Mouse (Mus musculus): ENCODE data around the gene Fgd6.

Fgd6 gene

DNA sequence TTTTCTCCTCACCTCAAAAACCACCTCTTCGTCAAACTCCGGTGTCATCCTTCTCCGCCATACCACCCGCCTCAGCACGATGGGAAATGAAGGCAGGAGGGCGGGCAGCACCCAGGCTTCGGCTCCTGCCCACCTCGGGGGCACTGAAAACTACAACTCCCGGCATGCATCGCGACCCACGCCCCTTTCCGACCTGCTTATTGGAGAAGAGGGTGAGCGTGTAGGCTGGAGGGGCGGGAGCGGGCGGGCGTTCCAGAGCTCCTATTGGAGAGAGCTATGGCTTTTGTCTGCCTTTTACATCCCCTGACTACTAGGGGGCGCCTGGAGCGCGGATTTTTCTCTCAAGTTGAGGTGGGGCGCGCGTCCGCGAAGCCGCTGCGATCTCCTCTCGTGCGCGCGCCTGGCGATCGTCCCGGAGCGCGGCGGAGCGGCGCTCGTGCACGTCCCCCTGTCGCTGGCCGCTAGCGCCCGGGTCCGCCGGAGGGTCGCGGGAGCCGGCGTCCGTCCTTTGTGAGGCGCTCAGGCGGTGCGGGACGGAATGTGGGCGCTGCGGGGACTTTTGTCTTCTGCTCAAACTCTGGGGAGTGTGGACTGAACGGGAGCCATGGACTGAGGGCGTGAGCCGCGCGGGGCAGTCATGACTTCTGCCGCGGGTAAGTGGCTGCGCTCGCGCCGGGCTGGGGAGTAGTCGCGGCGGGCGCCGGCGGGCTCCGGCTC is at the start of gene Fgd6, which contains the start of gene Vezt:
Fgd6 (plus strand) TSS at position 344 of the 717 bp plus-strand sequence.
Vezt (minus strand) TSS at position 160 of the 717 bp plus-strand sequence.
- DNase-seq (ENCODE audit: extremely low spot score, low read depth, low spot score) = peak; percentile 94

DNA sequence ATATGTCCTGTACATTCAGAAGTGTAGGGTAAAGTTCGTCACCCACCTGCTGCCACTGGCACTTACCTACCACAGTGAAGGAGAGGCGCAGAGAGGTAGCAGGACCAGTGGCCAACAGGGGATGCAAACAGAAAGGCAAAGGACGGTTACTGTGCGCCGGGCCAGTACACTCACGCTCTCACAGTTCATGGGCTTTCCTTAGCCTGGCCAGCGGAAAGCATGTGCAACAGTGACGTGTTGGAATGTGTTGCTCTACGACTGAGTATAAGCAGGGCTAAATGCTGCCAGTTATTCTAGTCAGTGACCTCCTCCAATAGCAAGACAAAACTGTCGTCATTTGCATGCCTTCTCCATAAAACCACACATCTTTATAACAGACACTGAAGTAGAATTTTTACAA is 41.7 kb upstream of the Fgd6 start:
- no peak for DNase-seq (ENCODE audit: extremely low spot score, low read depth, low spot score)

DNA sequence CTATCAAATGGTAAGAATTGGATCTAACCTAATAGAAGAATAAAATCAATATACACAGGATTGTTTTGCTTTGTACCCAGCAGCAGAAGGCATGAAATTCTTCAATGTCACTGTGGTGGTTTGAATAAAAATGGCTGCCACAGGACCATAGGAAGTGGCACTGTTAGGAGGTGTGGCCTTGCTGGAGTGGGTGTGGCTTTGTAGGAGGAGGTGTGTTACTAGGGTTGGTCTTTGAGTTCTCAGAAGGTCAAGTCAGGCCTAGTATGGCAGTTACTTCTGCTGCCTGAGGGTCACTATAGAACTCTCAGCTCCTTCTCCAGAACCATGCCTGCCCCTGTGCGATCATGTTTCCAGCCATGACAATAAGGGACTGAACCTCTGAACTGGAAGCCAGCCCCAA is 40.7 kb upstream of the Fgd6 start:
- no peak for DNase-seq (ENCODE audit: extremely low spot score, low read depth, low spot score)

DNA sequence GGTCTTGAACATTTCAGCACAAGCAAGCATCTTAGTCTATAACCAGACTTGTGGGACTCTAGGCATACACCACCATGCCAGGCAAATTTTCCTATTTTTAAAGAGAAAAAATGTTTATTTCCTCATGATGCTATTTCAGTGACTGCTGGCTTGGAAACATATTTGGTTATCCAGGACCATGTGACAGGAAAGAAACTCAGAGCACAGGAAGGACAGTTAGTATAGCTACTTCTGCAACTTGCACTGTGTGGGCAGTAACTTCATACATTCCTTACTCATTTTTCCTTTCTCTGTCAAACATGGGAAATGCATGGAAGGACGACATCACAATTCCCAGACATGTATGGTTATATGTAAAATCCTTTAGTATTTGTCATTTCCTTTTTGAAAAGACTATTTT is 36.4 kb upstream of the Fgd6 start:
- no peak for DNase-seq (ENCODE audit: extremely low spot score, low read depth, low spot score)

DNA sequence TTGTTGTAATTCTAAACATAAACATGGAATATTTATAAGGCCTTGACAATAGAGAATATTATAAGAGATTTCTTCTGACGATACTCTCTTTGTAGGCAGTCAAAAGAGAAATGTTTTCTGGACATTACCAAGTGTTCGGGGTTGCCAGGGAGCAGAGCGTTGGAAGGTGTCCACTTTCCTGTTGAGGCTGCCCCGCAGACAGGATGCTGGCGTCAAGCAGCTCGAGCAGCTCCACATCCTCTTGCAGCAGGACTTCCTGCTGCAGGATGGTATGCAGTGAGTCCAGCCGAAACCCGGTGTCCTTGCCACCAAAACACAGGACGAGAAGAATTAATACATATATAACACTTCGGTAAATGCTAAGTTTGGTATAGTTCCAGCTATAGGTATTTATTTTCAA is 35.6 kb upstream of the Fgd6 start:
- no peak for DNase-seq (ENCODE audit: extremely low spot score, low read depth, low spot score)

DNA sequence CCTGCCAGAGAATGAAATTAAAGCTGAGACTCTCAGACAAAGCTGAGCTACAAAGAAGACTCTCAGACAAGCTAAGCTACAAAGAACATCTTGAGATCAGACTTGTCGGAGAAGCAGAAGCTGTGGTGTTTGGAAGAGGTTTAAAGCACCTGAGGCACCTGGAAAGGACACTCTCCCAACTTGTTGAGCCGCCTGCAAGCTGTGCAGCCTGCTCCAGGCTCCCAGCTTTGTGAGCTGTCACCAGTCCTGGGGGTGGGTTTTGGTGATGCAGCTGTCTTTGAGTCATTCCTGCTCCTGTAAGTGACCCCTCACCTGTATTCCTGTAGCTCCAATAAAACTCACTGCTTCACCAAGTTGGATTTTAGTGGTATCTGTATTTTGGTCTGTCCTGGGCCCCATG is 27.4 kb upstream of the Fgd6 start:
- DNase-seq (ENCODE audit: extremely low spot score, low read depth, low spot score) = no peak

DNA sequence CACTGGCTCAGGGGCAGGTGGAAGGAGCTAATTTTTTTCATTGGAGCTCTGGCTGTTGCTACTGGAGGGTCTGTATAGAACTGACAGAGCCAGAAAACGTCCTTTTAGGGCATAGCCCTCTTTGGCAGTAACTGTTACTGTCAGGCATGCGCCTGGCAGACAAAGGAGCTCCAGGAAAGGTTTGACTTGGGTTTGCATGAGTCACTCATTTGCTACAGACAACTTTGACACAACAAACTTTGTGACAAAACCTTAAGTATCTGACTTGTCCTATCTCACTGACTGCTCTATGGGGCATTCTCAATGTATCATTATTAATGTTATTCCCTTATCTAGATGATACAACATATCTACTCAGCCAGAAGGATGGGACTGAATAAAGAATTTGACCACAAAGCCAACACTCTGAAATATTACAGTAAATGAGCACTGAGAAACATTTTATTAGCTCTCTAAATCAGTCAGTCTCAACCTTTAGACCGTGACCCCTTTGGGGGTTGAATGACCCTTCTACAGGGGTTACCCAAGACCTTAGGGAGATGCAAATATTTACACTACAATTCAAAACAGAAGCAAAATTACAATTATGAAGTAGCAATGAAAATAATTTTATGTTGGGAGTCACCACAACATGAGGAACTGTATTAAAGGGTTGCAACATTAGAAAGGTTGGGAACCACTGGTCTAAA is 25.7 kb upstream of the Fgd6 start:
- no peak for DNase-seq (ENCODE audit: extremely low spot score, low read depth, low spot score)

DNA sequence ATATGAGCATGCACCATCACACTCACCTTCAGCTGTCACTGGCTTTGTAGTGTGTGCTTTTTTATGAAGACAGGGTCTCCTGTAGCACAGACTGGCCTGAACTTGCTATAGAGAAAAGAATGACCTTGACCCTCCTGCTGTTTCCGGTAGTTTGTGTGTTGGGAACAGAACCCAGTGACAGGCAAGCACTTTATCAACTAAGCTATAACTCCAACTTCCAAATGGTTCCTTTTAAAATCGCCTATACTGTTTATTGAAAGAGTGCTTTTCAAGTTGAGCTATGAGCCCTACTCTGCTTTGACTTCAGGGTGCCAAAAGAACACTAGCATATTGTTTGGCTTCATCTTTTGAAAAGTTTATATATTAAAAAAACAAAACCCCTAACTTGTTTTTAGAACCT is 24.8 kb upstream of the Fgd6 start:
- DNase-seq (ENCODE audit: extremely low spot score, low read depth, low spot score) = no peak

DNA sequence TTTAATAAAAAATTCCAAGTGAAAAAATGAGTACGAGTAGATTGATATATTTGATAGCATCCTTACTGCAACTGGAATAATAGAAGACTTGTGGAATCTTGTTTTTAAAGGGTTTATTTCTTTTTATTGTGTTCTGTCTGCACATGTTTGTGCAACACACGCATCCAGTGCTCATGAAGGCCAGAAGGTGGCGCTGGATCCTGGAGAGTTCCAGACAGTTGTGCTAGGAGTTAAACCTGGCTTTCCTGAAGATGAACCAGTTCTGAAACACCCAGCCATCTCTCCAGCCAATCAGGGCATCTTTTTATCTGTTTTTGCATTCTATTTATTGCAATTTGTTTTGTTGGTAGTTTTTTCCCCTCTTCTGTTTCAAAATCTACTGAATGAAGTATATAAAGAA is 22.6 kb upstream of the Fgd6 start:
- no peak for DNase-seq (ENCODE audit: extremely low spot score, low read depth, low spot score)

DNA sequence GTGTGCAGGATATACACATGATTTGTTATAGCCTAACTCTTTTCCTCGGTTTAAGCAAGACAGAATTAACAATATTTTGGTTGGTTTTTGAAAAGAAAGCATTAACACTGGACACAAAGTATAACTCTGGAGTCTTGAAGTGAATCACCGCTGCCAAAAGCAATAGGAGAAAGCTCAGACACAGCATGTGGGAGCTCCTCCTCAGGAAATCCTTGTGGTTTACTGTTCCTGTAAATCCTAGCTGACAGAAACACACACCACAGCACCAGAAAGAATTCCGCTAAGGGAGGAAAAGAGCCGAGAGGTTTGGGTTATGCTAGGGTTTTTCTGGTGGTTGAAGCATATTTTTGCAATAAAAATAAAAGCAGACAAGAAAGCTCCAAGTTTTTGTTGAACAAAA is 21.6 kb upstream of the Fgd6 start:
- no peak for DNase-seq (ENCODE audit: extremely low spot score, low read depth, low spot score)

DNA sequence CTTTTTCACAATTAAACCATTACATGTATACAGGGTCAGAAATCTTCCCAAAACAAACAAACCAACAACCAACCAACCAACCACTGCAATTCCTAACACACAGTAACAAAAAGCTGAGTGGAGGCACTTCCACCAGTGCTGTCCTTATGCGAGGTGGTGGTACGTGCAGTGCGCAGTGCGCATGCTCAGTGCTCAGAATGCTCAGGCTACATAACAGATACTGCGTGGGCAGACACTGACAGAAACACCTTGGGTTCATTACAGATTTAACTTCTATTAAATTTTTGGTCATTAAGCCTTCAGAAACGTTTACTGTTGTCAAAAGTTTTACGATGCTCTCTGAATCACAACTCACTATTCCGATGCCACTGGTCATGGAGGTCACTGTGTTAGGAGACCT is 18.3 kb upstream of the Fgd6 start:
- no peak for DNase-seq (ENCODE audit: extremely low spot score, low read depth, low spot score)

DNA sequence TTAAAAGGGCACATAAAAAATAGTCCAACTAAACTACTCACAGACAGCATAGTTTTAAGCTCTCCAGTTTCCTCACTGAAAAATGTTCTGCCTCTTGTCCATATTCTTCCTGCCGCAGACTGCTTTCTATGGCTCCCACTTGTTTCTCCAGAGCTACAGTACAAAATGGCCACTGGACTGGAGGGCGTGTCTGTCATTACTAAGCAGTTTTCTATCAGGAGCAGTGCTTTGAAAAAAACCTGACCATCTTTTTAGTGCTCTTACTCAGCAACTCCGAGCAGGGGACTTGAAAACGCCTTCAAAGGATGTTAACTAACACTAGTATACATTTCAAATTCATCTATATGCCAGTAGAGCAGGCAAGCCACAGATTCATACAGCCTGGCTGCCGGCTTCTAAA is 15.2 kb upstream of the Fgd6 start:
- no peak for DNase-seq (ENCODE audit: extremely low spot score, low read depth, low spot score)

DNA sequence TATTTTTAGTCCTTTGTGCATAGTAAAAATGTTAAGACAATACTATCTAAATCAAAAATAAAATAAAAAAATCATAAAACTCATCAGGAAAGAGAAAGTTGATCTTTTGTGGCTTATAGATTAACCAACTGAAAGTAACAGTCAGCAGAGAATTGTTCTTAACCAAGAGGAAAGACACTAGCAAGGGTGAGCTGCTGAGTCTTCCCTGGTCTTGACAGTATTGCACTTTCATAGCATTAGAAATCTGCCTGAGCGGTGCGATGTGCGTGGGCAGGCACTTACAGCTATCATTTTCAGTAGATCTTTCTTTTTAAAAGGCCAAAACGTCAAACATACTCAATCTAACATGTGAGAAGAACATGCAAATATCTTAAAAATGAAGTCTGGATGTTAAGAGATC is 14.7 kb upstream of the Fgd6 start:
- no peak for DNase-seq (ENCODE audit: extremely low spot score, low read depth, low spot score)

DNA sequence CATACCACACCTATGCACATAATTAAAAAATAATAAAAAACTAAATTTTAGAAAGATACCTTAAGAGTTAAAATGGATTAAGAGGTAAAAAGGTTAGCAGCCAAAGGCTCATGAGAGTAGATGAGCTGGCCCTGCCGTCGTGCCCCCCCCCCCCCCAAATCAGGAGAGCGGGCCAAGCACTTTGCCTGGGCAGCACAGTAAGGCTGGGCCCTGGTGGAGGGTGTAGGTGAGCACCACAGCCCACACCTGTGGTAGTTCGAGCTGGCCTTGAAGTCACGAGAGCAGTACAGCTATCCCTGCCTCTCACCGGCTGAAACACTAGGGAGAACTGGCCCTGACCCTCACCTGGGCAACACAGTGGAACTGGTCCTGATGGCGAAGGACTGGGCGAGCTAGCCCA is 10.7 kb upstream of the Fgd6 start:
- no peak for DNase-seq (ENCODE audit: extremely low spot score, low read depth, low spot score)

DNA sequence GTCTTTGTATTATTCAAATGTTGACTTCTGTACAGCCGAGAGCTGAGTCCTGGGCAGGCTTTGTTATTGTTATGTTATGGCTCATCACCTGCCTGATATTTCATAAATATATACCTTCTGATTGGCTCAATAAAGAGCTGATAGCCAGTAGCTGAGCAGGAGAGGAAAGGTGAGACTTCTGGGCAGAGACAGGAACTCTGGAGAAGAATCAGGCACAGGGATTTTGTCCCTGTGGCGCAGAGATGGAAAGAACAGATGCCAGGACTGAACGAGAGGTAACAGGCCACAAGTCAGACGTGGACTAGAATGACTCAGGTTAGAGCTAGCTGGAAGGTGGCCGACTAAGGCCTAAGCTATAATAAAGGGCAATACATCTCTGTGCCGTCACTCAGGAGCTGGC is 7.3 kb upstream of the Fgd6 start:
- DNase-seq (ENCODE audit: extremely low spot score, low read depth, low spot score) = no peak

DNA sequence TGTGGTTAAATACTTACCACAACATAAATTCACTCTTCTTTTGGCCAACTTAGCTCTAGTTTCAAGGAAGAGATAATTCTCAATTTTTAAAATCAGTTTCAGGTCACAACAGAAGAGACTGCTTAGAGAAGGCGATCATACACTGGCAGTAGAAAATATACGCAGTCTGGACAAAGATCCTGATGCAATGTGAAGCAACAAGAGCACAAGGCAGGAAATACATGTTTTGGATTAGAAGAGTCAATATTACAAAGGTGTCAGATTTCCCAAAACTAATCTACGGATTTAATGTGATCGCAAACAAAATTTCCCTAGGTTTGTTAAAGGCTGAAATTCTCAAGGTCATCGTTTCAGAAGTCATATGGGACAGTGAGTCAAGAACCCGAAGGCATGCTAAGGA is 4.6 kb upstream of the Fgd6 start:
- no peak for DNase-seq (ENCODE audit: extremely low spot score, low read depth, low spot score)

DNA sequence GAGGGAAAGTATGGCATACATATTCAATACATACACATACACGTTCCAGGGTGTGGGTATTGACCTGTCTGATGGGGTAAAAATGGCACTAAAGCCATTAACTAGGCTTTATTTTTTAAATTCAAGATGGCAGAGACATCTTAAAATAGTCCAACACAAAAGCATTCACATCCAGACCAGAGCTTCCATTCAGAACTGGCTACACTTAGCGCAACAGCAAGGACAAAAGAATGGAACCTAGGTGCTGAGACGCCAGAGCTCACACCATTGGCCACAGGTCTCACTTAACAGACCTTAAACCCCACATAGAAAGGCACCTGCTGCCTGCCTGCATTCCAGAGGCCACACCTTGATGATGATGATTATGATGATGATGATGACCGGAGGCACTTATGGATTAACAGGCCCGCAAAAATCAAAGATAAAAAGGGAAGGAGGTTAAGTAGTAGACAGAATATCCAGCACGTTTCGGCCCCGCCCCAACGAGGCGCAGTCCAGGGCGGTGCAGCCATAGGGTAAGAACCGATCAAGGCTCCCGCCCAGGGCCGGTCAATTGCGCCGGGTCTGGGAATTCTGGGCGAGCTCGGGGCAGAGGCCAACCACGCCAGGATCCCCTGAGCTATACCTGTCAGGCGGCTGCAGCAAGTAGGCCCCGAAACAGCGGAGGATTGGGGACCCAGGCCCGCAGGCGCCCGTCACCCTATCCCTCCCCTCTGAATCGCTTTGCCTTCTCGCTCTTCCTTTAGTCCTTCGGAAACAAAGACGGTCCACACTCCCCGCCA is 734 bp upstream of the Fgd6 start:
- no peak for DNase-seq (ENCODE audit: extremely low spot score, low read depth, low spot score)

DNA sequence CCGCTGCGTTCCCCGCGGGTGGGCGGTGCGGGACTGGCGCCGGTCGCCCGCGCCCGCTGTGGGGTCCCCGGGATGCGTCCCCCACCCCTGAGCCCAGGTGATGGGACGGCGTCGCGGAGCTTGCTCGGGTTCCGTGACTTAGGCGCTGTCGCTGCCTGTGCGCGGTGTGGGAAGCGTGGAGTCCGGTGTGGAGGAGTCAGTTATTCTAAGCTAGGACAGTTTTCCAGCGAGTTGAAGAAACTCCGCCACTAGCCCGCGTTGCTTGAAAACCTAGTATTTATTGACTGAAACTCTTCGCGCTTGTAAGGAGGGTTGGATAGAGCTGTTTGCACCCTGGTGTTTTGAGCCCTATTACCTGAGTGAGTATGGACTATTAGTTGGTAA is 566 bp downstream of the Fgd6 start:
- DNase-seq (ENCODE audit: extremely low spot score, low read depth, low spot score) = no peak

DNA sequence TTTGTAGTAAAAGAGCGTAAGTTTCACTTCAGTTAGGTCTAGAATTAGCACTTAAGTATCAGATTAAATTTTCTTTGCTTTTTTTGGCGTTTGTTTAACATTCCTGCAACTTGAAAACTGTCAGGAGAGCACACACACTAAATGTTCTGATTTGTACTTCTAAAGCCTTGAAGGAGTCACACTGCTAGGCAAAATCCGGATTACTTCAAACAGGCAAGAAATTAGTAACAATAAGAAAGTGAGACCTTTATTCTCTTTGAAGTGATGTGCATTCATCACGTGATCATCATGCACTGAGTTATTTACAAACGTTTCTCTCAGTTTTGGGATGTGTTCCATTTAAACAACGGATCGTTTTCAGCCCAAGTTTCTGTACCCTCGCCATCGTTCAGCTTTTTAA is 1.4 kb downstream of the Fgd6 start:
- DNase-seq (ENCODE audit: extremely low spot score, low read depth, low spot score) = no peak

DNA sequence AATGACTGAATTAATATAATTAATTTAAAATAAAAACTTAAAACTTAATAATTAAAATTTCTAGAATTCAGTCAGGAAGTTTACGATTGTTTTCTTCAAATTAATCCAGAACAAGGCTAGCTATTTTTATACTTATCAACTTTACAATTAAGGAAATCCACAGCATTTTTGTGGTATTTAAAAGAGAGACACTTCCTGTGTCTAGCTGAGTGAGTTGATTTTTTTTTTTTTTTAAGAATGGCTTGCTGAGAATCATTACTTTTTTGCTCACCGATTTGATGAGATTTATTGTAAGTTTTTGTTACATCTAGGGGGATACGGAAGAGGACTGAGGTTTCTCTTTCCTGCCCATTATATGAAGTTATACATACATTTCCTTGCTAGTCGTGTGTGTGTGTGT is 1.8 kb downstream of the Fgd6 start:
- DNase-seq (ENCODE audit: extremely low spot score, low read depth, low spot score) = no peak

DNA sequence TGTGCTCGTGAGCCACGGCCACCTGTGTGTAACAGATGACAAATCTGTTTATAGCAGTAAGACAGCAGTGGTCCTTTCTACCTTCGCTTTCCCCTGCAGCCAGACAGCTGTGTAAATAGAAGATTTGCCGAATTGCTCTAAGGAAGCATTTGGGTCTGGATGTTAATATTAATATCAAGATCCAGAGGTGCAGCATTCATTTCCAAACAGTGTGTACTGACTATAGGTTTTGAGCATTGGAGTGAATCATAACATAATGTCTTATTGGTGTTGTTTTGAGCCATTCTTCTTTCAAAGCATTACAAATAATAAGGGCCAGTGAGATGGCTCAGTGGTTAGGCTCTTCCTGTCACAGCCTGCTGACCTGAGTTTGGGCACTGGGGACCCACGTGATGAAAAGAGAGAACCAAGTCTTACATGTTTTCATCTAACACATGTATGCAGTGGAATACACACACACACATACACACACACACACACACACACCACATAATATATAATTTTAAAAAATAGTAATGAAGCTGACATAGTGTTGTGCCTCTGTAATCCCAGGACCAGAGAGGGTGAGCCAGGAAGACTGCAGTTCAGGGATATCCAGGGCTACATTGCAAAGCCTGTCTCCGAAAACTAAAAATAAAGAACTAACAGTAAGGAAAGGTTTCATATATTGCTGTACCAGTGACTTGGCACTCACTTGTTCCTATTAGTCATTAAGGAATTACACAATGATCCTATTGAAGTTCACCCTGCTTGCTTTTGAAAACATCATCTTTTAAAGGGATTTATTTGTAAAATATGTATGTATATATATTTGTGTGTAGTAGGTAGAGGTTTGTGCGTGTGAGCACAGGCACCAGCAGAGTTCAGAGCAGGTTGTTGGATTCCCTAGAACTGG is 2.8 kb downstream of the Fgd6 start:
- no peak for DNase-seq (ENCODE audit: extremely low spot score, low read depth, low spot score)

All from hindlimb bud, embryonic 11.5 days (tissue).